Mouse (Mus musculus) granulocyte monocyte progenitor cell, adult 5-6 weeks (primary cell): ENCODE results near the gene Rdh16f1. TPM values are rescaled to one million over a fixed set of nuclear protein-coding genes. Genes with fewer than 3 reads are reported as not detected.
"Not testable (repeated sequence)": the region's sequence is repeated elsewhere in the genome, so short reads cannot be mapped to it uniquely, and the experiment has no call there.

Experiments used
- ATAC-seq: replicated peaks from 2 replicates; pipeline ENCODE4 v1.8.0; 2016; ENCODE audit warnings: mild to moderate bottlenecking, moderate TSS enrichment, inconsistent platforms; ENCODE audit not compliant: poor library complexity, severe bottlenecking
- total RNA-seq, 2 experiments: library from RNA; stranded (forward) in 1 of 2; stranded (reverse) in 1 of 2; fragments of 200-712, 200-1000 nt in 1 of 2; fragments of >200 nt in 1 of 2; fragmentation: Nextera tagmentation in 1 of 2; gene quantifications; 2 replicates each; pipeline ENCODE4 v1.2.3; 2014 to 2017

Rdh16f1 gene
- total RNA-seq, 2 experiments from 2014 or later = not detected

DNA sequence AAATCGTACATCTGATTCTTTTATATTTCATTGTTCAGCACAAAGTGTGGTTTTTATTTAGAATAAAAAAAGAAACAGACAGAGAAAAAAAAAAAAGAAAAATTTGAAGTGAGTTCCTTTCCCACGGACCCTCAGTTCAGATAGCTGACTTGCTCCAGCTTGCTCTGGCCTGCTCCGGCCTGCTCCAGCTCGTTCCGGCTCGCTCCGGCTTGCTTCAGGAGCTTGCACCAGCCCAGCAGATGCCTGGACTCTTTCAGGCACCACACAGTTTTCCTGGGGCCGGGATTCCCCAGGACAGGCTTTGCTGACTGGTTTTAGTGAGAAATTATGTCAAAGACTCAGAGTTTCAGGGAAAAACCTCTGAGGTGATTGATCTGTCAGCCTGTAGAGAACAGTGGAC is 12.3 kb upstream of the Rdh16f1 start:
- no peak for ATAC-seq

DNA sequence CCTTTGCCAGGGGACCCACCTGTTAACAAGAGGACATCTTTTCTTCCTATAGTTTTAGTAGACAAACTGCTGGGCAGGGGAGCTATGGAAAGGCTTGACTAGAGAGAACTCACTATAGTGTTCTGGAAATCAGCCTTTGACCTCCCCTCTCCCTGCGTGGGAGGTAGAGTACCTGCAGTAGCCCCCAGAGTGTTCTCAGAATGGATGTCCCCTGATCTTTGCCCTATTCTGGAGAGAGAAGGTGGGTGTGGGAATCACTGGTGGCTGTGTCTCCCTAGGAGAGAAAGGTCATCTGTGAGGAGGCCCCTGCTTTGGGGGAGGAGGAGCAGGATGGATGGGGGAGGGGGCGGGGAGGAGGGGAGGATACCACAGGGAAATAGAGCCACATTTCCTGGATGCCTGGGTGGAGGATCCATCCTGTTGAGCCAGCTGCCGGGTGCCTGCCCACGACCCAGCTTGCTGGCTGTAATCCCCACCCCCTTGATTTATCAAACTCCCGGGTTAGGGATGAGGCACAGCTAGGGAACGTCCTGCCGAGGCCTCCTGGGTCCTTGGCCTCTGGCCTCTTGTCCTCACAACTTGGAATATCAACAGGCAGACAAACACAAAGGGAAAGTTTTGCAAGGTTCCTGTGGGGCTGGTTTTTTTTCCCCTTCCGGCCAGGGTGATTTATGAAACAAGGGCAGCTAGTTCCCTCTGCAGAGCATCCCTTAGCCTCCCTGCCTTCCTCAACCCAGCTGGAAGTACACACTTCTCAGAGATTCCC is 10.6 kb upstream of the Rdh16f1 start:
- peak; percentile 29; the same call in 1 of the 2 replicates for ATAC-seq

DNA sequence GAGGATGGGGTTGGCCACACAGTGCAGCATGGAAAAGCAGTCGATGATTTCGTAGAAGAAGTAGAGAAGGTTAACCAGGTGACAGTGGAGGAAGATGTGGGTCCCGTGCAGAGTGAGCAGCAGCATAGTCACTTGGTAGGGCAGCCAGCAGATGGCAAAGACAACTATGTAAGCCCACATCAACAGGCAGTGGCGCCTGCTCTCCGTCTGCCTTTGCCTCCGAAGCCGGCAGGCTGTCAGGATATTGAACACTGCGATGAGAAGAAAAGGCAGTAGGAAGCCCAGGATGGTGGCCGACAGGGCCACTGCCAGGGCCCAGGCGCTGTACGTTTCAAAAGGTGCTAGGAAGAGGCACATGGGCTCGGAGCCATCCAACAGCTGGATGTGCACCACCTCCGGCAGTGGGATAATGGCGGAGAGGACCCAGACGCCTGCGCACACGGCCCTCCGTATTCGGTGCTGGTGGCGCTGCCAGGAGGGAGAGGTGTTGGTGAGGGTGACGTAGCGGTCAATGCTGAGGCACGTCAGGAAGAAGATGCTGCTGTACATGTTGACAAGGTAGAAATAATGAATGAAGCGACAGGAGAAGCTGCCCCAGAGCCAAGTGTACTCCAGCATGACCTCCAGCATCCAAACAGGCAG is 9.3 kb upstream of the Rdh16f1 start:
- no peak for ATAC-seq

DNA sequence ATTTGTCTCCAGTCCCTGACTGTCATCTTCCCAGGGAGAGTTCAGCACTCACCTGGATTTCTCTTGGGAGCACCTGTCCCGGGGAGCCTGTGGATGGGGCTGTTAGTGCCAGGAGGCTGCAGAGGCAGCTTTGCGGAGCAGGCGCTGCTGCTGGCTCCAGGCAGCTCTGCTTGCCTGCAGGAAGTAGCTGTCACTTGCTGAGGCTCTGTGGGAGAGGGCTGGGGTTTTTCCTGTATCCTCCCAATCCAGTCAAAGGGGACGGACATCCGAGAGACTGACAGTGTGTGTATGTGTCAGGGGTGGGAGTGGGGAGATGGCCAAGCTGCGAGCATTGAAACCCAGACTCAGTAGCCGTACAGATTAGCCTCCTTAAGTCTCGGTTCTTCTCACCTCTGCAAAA is 8.0 kb upstream of the Rdh16f1 start, which contains the start of gene Gpr182:
TSS of gene Gpr182 (minus strand) at position 185 of the 400 bp plus-strand sequence.
- ATAC-seq = no peak

DNA sequence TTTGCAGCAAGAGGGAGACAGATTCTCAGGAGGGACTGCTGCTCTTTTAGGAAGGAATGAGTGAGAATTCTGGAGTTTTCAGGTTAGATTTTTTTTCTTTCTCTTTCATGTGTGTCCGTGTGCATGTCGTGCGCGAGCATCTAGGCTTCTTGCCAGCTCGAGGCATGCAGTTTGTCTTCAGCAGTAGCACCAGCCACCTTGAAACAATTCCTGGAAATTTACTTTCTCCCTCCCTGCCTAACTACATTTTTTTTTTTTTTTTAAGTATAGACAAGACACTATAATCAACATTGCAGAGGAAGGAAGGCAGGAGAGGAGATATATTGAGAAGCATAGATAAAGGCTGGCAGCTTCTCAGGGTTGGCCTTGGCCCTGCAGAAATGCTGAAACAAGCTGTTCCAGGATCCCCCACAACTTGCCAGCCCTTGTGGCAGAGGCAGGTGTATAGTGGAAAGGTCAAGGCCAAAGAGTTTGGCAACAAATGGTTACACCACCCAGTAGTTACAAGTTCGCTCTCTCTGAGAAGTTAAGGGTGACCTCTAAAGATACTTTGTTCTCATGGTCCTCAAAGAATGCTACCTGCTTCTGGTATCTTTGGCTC is 4.9 kb upstream of the Rdh16f1 start:
- no peak for ATAC-seq

DNA sequence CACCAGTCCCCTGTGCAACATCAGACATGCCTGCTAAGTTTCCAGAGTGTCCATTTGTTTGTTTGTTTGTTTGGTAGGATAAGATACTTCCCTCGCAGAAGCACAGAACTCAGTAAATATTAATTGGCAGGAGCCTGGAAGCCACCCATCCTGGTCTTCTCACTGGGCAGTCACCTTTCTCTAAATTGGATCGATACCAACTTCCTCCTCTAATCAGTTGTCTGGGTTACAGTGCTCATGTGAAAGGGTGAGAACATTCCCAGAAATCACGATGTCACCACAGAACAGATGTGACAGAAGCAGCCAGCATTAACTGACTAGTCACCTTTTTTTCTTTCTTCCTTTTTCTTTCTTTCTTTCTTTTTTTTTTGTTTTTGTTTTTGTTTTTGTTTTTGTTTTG is 4.3 kb upstream of the Rdh16f1 start:
- no peak for ATAC-seq

DNA sequence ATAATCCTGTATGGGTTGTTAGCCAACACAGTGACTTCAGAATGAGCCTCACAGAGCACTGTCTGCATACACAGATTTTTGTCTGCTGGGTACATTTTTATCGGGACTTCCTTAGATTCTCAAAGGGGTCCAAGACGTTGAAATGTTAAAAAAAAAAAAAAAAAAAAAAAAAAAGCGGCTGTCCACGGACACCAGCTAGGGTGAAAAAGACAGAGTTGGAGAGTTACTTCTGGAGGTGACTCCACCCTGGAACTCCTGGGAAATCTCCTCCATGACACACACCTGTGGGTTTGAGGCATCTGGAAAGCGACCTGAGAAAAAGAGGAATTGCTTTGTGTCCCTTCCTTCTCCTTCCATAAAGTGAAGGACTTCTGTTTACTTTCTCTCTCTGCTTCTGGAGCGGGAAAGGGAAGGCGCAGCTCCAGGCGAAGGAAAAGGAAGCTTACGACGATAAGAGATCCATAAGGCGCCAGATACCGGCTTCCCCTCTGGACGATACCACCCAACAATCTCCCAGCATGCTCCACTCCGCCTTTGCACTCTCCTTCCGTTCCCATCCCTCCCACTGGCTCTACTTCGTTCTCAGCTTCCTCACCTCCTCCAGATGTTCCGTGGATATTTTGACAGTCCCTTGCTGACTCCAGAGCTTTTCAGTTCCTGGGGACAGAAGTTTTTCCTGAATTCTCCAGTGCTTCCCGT is 3.7 kb upstream of the Rdh16f1 start:
- ATAC-seq = no peak

DNA sequence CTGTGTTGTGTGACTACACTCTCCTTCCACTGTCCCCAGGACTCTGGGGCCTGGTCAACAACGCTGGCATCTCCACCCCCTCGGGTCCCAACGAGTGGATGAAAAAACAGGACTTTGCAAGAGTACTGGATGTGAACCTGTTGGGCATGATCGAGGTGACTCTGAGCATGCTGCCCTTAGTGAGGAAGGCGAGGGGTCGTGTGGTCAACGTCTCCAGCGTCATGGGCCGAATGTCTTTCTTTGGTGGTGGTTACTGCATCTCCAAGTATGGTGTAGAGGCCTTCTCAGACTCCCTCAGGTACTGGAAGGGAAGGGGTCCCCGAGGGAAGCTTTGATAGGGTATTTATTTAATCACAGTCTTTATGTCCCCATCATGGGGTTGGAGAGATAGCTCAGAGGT is 3.3 kb downstream of the Rdh16f1 start:
- not testable (repeated sequence) for ATAC-seq

DNA sequence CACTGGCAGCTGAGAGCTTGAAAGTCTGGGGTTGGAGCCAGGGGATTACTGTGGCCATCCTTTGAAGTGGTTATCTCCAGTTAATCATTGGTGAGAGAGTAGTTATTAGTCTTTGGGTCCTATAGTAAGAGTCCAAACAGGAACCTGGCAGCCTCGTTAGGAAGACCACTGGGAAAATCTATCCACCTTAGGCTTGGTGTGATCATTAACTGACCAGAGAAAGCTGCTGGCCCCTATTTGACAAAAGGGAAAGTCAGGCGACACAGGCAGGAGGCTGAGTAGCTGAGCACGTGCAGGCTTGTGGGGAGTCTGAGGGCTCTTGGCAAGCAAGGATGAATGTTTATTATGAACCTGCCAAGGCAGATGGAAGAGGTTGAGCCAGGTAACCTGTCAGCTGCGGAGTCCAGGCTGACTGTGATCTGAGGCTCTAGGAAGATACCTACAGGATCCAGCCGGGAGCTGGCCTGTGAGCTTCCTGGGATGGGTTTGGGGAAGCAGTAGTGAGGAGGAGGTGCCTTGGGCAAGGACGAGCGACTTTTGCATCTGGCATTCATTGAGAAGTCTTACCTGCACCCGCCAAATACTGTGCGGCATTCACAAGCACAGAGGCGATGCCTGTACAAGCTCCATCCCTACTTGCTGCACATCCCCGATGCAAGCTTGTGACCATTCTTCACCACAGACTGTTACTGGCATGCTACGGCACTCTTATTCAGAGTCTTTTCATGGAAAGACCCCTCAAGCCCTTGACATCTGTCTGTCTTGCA is 4.5 kb downstream of the Rdh16f1 start:
- no peak for ATAC-seq

DNA sequence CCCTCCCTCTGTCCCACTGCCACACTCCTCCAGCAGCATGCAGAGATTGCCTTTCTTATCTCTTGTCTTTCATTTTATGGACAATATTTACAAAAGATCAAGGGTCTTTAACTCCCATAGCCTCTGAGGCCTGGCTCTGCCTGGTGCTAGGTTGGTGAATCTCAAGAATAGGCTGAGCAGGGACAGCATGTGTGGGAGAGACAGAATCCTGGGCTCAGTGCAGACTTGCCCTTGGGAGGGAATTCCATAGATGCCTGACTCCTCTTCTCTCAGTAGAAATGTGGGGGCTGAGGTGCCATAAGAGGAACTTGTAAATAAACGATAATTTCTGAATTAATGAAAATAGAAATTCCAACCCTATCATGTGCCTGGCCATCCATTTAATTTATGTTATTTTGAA is 7.0 kb downstream of the Rdh16f1 start:
- ATAC-seq = no peak

DNA sequence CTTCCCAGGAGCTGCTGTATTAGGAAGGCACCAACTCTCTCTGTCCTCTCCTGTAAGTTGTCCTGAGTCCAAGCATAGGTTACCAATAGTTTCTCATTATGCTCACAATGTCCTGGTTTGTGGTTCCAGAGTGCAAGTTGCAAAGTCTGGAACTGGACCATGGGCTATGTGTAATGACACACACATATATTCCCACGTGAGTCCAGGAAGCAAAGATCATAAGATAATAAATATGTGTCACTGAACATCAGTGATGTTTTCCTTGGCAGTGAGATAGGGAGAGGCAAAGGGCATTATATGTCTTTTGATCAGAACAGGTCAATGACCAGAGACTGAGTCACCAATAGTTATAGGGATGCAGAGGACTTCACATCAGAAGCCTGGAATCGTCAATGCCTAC is 16.4 kb downstream of the Rdh16f1 start, which contains the start of gene Rdh9:
TSS of gene Rdh9 (plus strand) at position 376 of the 400 bp plus-strand sequence.
- no peak for ATAC-seq

DNA sequence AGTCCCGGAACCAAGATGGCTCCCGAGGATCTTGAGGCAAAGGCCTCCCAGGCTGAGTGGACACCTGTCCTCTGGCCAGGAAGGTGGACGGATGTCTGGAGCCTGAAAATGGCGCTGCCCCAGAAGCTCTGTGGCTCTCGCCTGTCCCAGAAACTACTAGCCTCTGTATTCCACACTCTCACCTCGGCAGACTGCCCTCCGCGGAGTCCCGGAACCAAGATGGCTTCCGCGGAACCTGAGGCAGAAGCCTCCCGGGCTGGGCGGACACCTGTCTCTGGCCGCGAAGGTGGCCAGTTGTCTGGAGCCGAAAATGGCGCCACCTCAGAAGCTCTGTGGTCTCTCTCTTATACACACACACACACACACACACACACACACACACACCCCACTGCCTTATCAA is 22.7 kb downstream of the Rdh16f1 start:
- not testable (repeated sequence) for ATAC-seq

DNA sequence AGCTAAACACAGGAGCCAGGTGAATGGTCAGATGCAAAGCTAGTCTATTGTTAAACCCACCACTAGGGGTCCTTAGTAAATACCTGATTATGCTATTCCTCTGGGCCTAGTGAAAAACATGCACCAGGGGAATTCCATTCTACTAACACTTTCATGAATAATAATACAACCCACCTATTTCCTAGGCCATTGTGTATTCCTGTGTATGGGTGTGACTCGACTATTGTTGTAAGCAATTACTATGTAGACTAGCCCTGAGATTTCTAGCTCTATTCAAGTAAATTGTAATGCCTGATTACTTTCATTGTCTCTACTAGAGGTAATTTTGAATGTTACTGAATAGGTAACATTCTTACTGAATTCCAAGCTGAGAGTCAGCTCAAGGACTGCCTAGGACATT is 25.8 kb downstream of the Rdh16f1 start:
- ATAC-seq = not testable (repeated sequence)

DNA sequence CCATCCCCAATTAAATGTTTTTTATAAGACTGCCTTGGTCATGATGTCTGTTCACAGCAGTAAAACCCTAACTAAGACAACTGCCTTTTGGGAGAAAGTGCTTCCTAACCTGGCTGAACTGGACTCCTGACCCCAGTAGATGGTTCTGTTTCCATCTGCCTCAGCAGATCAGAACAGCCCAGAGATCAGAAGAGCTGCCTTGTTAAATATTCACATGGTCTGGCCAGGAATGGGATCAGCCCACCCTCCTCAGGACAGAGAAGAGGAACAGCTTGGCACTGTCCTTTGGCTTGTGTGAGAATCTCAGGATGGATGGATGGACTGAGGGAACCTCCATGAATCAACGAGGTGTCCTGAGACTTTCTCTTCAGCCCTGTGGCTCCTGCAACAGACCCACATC is 39.7 kb downstream of the Rdh16f1 start:
- ATAC-seq = no peak

DNA sequence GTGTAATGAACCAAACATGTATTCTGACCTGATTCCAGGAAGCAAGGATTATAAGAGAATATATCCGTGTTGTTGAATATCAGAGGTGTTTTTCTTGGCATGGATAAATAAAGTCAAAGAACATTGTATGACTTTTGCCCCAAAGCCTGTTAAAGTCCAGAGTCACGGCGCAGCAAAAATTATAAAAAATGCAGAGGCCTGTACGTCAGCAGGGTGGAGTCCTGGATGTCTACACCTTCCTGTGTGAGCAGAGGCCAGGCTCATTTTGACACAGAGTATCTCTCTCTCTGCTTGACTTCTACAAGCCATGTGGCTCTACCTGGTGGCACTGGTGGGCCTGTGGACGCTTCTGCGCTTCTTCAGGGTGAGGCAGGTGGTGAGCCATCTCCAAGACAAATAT is 41.3 kb downstream of the Rdh16f1 start, which contains the start of gene Rdh16:
TSS of gene Rdh16 (plus strand) at position 262 of the 400 bp plus-strand sequence.
- no peak for ATAC-seq

DNA sequence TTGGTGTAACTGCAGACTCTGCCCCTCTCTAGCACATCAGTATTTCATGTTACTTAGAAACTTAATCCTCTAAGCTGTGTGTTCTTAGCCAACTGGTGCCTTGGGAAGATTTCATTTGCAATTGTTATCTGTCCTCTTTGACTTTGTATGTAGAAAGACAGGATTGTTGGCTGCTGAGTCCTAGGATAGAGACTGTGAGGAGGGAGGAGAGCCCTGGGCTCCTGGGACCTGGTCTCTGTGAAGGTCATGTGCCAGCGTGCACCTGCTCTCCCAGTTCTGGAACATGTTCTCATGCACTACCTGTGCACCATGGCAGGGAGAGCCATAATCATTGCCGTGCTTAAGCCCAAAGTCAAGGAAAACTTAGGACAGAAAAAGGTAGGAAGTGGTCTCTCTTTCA is 42.0 kb downstream of the Rdh16f1 start:
- ATAC-seq = no peak

DNA sequence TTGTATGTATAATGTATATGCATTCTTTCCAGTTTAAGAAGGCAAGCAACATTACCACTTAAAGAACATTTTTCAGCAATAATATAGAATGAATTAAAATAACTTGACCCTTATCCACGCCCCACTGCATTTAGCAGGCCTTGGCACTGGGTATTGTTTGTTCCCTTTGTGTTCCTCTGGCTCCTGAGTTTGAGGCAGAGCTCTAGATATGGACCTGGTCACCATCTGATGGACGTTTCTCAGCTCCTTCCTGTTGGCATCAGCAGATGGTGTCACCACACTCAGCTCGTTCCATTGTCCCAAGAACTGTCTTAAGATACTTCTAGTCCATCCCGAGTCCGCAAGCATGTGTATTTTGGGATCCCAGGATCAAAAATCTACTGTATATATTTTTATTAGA is 42.6 kb downstream of the Rdh16f1 start:
- ATAC-seq = no peak

DNA sequence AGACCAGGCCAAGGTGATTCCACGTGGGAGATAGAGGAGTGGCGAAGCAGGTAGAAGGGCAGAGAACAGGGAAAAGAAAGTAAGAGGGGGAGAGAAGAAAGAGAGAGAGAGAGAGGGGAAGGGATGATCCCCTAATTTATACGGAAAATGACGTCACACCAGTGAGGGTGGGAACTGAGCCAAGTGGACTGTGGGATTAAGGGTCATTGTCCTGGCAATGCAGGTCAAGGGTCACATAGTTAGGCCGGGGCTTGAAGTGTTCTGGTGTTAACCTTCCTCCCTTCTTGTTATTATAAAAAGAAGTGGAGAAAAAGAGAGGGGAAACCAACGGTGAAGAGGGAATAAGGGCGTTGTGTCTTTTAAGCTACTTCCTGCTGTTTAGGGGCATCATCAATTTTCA is 44.8 kb downstream of the Rdh16f1 start:
- no peak for ATAC-seq

DNA sequence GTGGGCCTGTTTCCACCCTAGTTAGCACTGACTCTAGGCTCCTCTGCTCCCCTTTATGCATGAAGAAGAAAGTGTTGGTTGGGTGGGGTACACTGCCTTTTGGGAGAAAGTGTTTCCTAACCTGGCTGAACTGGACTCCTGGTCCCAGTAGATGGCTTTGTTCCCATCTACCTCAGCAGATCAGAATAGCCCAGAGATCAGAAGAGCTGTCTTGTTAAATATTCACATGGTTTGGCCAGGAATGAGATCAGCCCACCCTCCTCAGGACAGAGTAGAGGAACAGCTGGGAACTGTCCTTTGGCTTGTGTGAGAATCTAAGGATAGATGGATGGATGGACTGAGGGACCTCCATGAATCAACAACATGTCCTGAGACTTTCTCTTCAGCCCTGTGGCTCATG is 56.3 kb downstream of the Rdh16f1 start:
- ATAC-seq = no peak
